Mouse (Mus musculus): ENCODE data around the gene Trim60. TPM values are rescaled to one million over a fixed set of nuclear protein-coding genes. Genes with fewer than 3 reads are reported as not detected.
A peak's percentile ranks its signal among the peaks of the same experiment; 100 is the strongest.
"Not testable (repeated sequence)": the region's sequence is repeated elsewhere in the genome, so short reads cannot be mapped to it uniquely, and the experiment has no call there.

The Trim60 gene
- polyA plus RNA-seq, 1 experiment from 2014 or later = not detected

DNA sequence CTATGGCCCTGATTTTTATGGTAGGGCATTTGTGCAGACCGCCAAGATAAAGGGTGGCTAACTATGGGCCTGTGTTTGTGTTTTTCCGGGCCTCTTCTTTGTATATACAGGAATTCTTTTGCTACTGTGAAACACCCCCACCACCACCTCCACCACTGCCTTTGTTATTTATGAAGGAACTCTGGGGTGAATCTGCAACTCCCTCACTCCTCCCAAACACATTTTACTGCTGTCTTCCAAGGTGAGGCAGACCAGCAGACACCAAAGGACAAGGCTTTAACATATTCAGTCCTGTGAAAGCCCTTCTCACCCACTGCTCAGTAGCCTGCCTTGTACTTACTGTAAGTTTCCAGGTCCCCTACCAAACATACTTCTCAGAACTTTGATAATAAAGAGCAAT lies 15.8 kb upstream of the Trim60 start:
- H3K27ac ChIP-seq = no peak overlapping the region
- H3K36me3 ChIP-seq = no peaks in the 10 kb centered on the region
- 42% methylated on average over 2 of the region's 2 CpGs for WGBS

DNA sequence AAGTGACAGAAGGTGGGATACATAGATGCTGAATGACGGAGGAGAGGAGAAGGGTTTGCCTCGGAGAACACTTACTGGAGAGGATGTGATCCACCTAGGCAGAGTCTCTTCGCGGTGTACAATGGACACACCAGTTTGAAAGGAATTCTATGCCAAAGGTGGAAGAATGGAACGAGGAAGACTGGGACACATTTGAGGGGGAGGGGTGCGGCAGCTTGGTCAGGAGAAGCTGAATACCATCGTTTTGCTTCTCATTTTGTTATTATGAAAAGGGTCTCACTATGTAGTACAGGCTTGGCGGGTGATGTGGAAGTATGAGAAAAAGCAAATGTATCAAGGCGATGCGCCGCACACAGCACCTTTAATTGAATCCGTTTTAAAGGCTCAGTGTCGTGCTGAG lies 14.7 kb upstream of the Trim60 start:
- 88% methylated on average over 13 of the region's 13 CpGs for WGBS
- H3K9me3 ChIP-seq = no peaks in the 10 kb centered on the region
- no peak overlapping the region for H3K27ac ChIP-seq
- H3K36me3 ChIP-seq = no peaks in the 10 kb centered on the region
- H3K27me3 ChIP-seq (ENCODE audit: insufficient read depth, poor library complexity, severe bottlenecking) = no peaks in the 10 kb centered on the region
- no peak for DNase-seq (ENCODE audit: low spot score)
- H3K4me3 ChIP-seq = no peak overlapping the region
- H3K4me1 ChIP-seq (replicated peaks) = peaks cover 39% of the 10 kb centered on the region

More for the DNA sequence above, 15.8 kb upstream of the Trim60 start:
- Histone ChIP-seq H3K9me3 (no peaks in the 10 kb centered on the region), H3K4me1 (replicated peaks) (peaks cover 39% of the 10 kb centered on the region), H3K4me3 (no peak overlapping the region), H3K27me3 (ENCODE audit: insufficient read depth, poor library complexity, severe bottlenecking) (no peaks in the 10 kb centered on the region)
- no peak for DNase-seq (ENCODE audit: low spot score)

DNA sequence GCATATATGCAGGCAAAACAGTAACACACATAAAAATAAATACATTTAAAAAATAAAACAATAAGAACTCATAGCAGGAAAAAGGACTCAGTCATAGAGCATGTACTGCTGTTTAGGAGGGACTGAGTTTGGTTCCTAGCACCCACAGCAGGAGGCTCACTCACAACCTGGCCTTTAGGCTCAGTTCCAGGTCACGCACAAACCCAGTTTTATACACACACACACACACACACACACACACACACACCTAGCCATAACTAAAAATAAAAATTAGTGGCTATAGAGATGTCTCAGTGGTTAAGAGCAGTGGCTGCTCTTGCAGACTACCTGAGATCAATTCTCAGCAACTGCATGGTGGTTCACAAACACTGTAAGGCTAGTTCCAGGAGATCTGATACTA lies 13.7 kb upstream of the Trim60 start:
- Histone ChIP-seq H3K27ac (no peak overlapping the region), H3K9me3 (no peaks in the 10 kb centered on the region), H3K4me3 (no peak overlapping the region), H3K27me3 (ENCODE audit: insufficient read depth, poor library complexity, severe bottlenecking) (no peaks in the 10 kb centered on the region), H3K4me1 (replicated peaks) (peaks cover 32% of the 10 kb centered on the region), H3K36me3 (no peaks in the 10 kb centered on the region)
- 90% methylated on average over 1 of the region's 1 CpGs for WGBS
- DNase-seq (ENCODE audit: low spot score) = no peak

DNA sequence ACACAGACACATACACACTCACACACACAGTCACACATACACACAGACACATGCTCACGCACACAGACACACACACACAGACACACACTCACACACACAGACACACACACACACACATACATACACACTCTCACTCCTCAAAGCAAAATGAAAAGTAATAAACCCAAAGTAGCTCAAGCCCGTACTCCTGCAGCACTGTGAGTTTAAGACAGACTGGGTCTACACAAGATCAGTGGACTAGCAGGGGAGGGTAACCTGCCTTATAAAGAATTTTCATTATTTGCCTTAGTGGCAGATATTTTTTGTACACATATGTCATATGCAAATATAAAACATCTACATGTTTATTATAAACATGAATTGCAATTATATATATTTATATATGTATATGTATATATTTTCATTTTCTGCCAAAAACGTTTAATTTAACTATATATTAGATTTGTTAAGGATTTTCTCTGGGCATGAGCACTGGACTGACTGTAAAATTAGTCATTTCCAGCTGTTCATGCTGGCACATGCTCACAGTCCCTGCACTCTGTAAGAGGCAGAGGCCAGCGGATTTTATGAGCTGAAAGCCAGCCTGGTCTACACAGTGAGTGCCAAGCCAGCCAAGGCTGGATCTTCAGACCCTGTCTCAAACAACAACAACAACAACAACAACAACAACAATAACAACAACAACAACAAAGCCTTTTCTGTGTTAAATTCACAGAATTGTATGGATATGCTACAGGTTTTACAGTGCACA lies 12.5 kb upstream of the Trim60 start:
- DNase-seq (ENCODE audit: low spot score) = no peak
- no peaks in the 10 kb centered on the region for H3K27me3 ChIP-seq (ENCODE audit: insufficient read depth, poor library complexity, severe bottlenecking)
- no peaks in the 10 kb centered on the region for H3K36me3 ChIP-seq
- H3K4me1 ChIP-seq (replicated peaks) = peaks cover 22% of the 10 kb centered on the region
- no peak overlapping the region for H3K4me3 ChIP-seq
- no peaks in the 10 kb centered on the region for H3K9me3 ChIP-seq
- 78% methylated on average over 4 of the region's 4 CpGs for WGBS
- H3K27ac ChIP-seq = no peak overlapping the region

DNA sequence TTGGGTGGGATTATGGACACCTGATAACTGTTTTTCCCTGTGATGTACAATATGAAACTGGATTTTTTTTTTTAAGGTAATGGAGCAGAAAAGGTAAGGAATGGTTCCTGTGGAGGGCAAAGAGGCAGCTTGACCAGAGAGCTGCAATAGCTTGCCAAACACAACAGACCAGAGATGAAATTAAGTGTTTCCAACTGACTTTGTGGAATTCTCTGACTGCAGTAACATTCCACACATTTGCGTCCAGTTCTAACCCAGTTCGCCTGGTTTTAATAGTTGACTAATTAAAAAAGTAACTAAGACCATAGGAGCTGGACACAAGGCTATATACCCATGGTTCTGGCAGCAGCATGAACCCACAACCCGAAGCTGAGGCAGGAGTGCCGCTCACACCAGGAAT lies 11.4 kb upstream of the Trim60 start:
- 87% methylated on average over 4 of the region's 4 CpGs for WGBS
- Histone ChIP-seq H3K27me3 (ENCODE audit: insufficient read depth, poor library complexity, severe bottlenecking) (no peaks in the 10 kb centered on the region), H3K9me3 (no peaks in the 10 kb centered on the region), H3K36me3 (no peaks in the 10 kb centered on the region), H3K4me3 (no peak overlapping the region), H3K27ac (no peak overlapping the region), H3K4me1 (replicated peaks) (peaks cover 10% of the 10 kb centered on the region)
- DNase-seq (ENCODE audit: low spot score) = no peak

DNA sequence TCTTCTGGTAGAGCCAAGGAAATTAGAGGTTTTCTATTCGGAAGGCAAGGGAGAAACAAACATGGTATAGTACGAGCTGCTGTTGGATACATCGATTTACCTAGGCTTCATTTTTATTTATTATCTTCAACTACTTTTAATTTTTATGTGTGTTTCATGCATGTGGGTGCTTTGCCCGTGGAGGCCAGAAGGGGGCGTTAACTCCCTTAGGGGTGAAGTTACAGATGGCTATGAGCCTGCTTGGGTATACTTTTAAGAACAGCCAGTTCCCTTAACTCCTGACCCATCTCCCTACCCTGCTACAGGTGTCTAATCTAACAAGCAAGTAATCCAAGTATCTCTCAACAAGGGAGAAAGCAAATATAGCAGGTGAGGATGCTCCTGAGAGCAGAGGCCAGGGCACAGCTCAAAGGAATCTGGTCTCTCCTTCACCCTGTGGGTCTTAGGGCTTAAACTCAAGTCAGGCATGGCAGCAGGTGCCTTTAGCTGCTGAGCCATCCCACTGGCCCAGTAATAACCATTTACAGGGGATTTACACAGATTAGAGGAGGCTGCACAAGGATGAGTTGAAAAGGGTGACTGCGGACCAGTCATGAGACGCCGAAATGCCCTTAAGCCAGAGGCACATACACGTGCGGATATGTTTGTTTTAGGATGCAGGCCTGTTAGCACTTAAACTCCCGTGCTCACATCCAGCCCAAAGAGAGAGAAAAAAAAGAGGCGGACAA lies 10.7 kb upstream of the Trim60 start:
- Histone ChIP-seq H3K27ac (no peak overlapping the region), H3K9me3 (no peaks in the 10 kb centered on the region), H3K36me3 (no peaks in the 10 kb centered on the region), H3K27me3 (ENCODE audit: insufficient read depth, poor library complexity, severe bottlenecking) (no peaks in the 10 kb centered on the region), H3K4me1 (replicated peaks) (peaks cover 4% of the 10 kb centered on the region), H3K4me3 (no peak overlapping the region)
- 89% methylated on average over 12 of the region's 12 CpGs for WGBS
- DNase-seq (ENCODE audit: low spot score) = no peak

DNA sequence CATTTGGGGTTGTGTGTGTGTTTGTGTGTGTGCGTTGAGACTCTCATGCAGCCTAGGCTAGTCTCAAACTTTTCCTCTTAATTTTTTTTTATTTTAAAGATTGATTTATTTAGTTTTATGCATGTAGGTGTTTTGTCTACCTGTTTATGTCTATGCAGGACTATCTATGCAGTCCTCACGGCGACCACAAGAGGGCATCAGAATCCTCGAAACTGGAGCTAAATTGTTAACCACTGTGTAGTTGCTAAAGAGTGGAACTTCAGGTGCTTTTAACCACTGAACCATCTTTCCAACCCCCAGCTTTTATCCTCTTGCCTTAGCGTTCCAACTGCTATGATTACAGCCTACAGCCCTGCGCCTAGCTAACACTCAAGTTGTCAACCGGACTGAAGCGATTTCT lies 4.1 kb upstream of the Trim60 start:
- Histone ChIP-seq H3K4me3 (no peak overlapping the region), H3K36me3 (no peaks in the 10 kb centered on the region), H3K9me3 (no peaks in the 10 kb centered on the region), H3K27me3 (ENCODE audit: insufficient read depth, poor library complexity, severe bottlenecking) (no peaks in the 10 kb centered on the region), H3K4me1 (replicated peaks) (no peaks in the 10 kb centered on the region), H3K27ac (no peak overlapping the region)
- 51% methylated on average over 8 of the region's 8 CpGs for WGBS
- DNase-seq (ENCODE audit: low spot score) = peak; percentile 56

DNA sequence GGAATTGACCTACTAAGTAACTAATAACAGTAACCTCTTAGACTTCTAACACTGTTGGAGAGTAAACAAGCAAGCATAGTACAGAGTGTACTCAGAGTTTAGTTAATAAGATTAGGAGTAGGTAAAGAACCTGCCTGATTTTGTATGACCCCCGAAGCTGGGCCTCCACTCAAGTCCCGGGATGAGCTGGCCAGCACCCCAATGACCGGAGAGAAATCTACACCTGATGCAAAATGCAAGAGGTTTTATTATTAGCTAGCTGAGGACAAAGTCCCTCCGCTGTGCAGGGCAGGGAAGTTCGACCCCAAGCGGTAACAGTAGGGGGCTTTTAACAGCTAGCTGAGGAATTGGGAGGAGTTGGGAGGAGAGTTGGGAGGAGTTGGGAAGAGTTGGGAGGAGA lies 10.8 kb downstream of the Trim60 start:
- H3K36me3 ChIP-seq; DNase-seq (ENCODE audit: low spot score): not testable (repeated sequence)
- 74% methylated on average over 6 of the region's 6 CpGs for WGBS

DNA sequence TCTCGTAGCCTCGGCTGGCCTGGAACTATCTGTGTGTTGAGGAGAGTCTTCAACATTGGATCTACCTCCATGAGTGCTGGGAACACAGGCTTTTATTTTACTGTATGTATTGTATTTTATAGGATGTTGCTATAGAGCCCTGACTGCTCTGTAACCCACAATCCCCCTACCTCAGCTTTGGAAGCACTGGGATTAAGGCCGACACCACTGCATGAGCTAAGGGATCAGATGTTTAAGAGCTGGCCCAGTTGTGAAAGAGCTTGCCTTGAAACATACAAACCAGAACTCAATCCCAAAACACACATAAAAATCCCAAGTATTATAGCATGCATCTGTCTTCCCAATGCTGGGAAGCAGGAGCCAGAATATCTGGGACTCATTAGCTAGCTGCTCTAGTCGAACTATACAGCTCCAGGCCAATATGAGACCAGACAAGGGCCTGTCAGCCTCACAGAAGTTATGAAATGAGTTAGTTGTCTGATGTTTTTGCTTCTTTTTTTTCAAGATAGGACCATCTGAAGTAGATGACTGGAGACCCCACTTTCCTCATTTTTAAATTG lies 19.5 kb downstream of the Trim60 start:
- Histone ChIP-seq H3K4me3 (no peak overlapping the region), H3K36me3 (no peaks in the 10 kb centered on the region), H3K27ac (no peak overlapping the region), H3K4me1 (replicated peaks) (no peaks in the 10 kb centered on the region), H3K9me3 (no peaks in the 10 kb centered on the region), H3K27me3 (ENCODE audit: insufficient read depth, poor library complexity, severe bottlenecking) (no peaks in the 10 kb centered on the region)
- 87% methylated on average over 4 of the region's 4 CpGs for WGBS
- DNase-seq (ENCODE audit: low spot score) = no peak

More for the DNA sequence above, 10.8 kb downstream of the Trim60 start:
- not testable (repeated sequence) for H3K9me3 ChIP-seq; H3K27me3 ChIP-seq (ENCODE audit: insufficient read depth, poor library complexity, severe bottlenecking); H3K4me1 ChIP-seq (replicated peaks); H3K4me3 ChIP-seq; H3K27ac ChIP-seq

DNA sequence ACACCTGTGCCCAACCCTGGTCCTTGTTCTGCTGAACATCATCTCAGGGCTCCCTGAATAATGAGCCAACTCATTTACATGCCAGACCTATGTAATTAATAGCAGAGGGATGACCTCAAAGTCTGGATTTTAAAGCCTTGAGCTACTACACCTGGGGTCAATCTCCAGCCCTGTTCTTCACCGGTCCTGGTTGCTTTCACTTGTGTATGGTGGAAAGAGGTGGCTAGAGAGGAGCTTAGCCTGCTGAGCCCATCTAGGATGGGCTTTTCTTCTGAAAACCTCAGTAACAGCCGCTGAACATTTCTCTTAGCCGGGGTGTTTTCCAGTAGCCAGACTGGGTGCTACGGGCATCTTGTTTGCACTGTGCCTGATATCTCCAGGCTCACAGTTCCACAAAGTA lies 30.7 kb downstream of the Trim60 start, which contains the start of gene Trim75:
Gene Trim75 (minus strand): TSS at position 101 of the 400 bp plus-strand sequence.
- no peak for DNase-seq (ENCODE audit: low spot score)
- Histone ChIP-seq H3K27me3 (ENCODE audit: insufficient read depth, poor library complexity, severe bottlenecking) (no peaks in the 10 kb centered on the region), H3K36me3 (no peaks in the 10 kb centered on the region), H3K27ac (no peak within 1 kb of the TSS), H3K4me3 (no peak within 1 kb of the TSS), H3K4me1 (replicated peaks) (no peaks in the 10 kb centered on the region), H3K9me3 (no peaks in the 10 kb centered on the region)
- 95% methylated on average over 4 of the region's 4 CpGs for WGBS

DNA sequence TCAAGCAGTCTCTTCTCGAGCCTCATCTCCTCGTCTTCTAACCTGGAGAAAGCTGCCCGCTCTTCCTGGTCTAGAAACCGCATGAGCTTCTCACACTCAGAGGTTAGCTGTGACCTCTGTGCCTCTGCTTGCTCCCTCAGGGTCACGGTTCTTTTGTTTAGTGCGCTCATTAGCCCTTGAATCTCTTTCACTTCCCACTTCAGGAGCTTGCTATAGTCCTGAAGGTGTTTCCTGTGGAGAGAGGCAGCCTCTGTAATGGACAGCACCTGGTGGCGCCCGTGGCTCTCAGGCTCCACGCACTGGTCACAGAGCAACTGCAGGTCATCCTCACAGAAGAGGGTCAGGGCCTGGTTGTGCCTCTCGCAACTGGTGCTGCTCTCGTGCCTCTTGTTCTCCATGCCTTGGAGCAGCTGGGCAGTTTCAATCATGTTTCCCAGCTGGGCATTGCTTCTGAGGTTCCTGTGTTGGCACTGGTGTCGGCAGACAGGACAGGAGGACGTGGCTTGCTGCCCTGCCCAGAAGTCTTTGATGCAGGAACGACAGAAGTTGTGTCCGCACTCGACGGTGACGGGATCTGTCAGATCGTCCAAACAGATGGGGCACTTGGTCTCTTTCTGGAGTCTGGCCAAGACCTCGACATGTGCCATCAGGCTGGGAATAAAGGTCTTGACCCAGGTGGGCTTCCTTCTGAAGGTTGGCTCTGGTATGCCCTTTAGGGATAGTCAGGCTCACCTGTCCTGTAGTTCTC lies 35.1 kb downstream of the Trim60 start:
- Histone ChIP-seq H3K9me3 (no peaks in the 10 kb centered on the region), H3K4me3 (no peak overlapping the region), H3K4me1 (replicated peaks) (no peaks in the 10 kb centered on the region), H3K36me3 (no peaks in the 10 kb centered on the region), H3K27ac (no peak overlapping the region), H3K27me3 (ENCODE audit: insufficient read depth, poor library complexity, severe bottlenecking) (no peaks in the 10 kb centered on the region)
- DNase-seq (ENCODE audit: low spot score) = no peak
- WGBS = 73% methylated on average over 20 of the region's 20 CpGs

DNA sequence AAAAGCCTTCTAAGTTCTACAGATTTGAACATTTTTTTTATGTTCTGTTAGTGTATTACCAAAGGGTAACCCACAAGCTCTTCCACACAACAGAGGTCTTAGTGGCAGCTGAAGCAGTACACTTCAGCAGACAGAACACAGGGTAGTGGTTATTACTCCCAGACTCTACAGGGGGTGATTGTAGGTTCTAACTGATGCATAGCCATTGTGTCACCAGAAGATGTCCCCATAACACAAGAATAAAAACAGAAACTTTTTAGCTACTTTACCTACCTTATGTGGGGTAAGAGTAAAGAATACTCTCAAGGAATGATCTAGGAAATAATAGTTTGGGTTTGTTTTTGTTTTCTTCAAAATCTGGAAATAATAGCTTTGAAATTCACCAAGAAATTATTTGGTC lies 55.5 kb downstream of the Trim60 start:
- Histone ChIP-seq H3K36me3 (peaks cover 14% of the 10 kb centered on the region), H3K4me3 (no peak overlapping the region), H3K9me3 (0 out of 2 replicates have a peak, but pooled peaks cover 5% of the 10 kb centered on the region), H3K4me1 (replicated peaks) (no peaks in the 10 kb centered on the region), H3K27me3 (ENCODE audit: insufficient read depth, poor library complexity, severe bottlenecking) (no peaks in the 10 kb centered on the region), H3K27ac (no peak overlapping the region)
- DNase-seq (ENCODE audit: low spot score) = no peak
